Mouse (Mus musculus) kidney, embryonic 14.5 days (tissue): ENCODE results near the gene Lca5l. TPM values are rescaled to one million over a fixed set of nuclear protein-coding genes. Genes with fewer than 3 reads are reported as not detected.

ENCODE experiments used
- ATAC-seq: fragments of 200-750 bp; cut with Nextera tagmentation; 2 replicates; pipeline ENCODE4 v1.8.0; 2017; ENCODE audit warnings: moderate number of reproducible peaks, mild to moderate bottlenecking, moderate TSS enrichment, moderate library complexity; ENCODE audit not compliant: low FRiP score, low TSS enrichment
- H3K27ac ChIP-seq: fragments of 300-500 bp; sonication (generic); 2 replicates; pipeline ENCODE4 v1.5.1; 2014; ENCODE audit warnings: low read depth, mild to moderate bottlenecking, low read length, moderate library complexity, mixed read lengths
- H3K27me3 ChIP-seq: fragments of 300-500 bp; sonication (generic); 2 replicates; pipeline ENCODE4 v1.6.1; 2014; ENCODE audit warnings: mild to moderate bottlenecking, low read length; ENCODE audit not compliant: control insufficient read depth, insufficient read depth
- H3K36me3 ChIP-seq: fragments of 300-500 bp; sonication (generic); 2 replicates; pipeline ENCODE4 v1.6.1; 2014; ENCODE audit warnings: low read length, mixed read lengths; ENCODE audit not compliant: control insufficient read depth, insufficient read depth
- H3K4me1 ChIP-seq: fragments of 300-500 bp; sonication (generic); 2 replicates; pipeline ENCODE4 v1.6.1; 2014; ENCODE audit warnings: low read length, mixed read lengths; ENCODE audit not compliant: control insufficient read depth, insufficient read depth
- H3K4me2 ChIP-seq: fragments of 300-500 bp; sonication (generic); replicated peaks from 2 replicates; pipeline ENCODE4 v1.6.1; 2014; ENCODE audit warnings: low read depth, mild to moderate bottlenecking, low read length
- H3K4me3 ChIP-seq: fragments of 300-500 bp; sonication (generic); 2 replicates; pipeline ENCODE4 v1.5.1; 2014; ENCODE audit warnings: mild to moderate bottlenecking, low read length
- H3K9ac ChIP-seq: fragments of 300-500 bp; sonication (generic); 2 replicates; pipeline ENCODE4 v1.6.1; 2014; ENCODE audit warnings: low read depth, mild to moderate bottlenecking, low read length, moderate library complexity
- H3K9me3 ChIP-seq: fragments of 300-500 bp; sonication (generic); 2 replicates; pipeline ENCODE4 v1.6.1; 2016; ENCODE audit warnings: low read length; ENCODE audit not compliant: control insufficient read depth
- WGBS: fragments of 180-500 bp; shearing (Covaris S2); extraction: QIAGEN DNeasy Blood & Tissue Kit; methylation state at CpG from one replicate; pipeline ENCODE4 v1.1.7; 2014; 5-methylcytosine and 5-hydroxymethylcytosine counted together
- polyA plus RNA-seq: library from polyadenylated mRNA; unstranded; fragments of >200 nt; fragmentation: Nextera tagmentation; extraction: Ambion mirVana; gene quantifications from 2 replicates; pipeline ENCODE4 v1.2.1, GENCODE M21; 2014

Lca5l gene
- polyA plus RNA-seq, 1 experiment from 2014 or later, result 1.5 TPM

- Histone ChIP-seq H3K27ac (no peak overlapping the region), H3K4me1 (no peaks in the 10 kb centered on the region), H3K36me3 (no peaks in the 10 kb centered on the region), H3K4me3 (no peak overlapping the region), H3K9ac (no peak overlapping the region), H3K27me3 (no peaks in the 10 kb centered on the region), H3K4me2 (no peak overlapping the region), H3K9me3 (peaks cover 3% of the 10 kb centered on the region; the same call in 1 of the 2 replicates)
- no peak for ATAC-seq
Measured at GRCm38 (mm10) chr16:96179156-96179555, 12.9 kb downstream of the Lca5l start.

GRCm38 (mm10) chr16:96175399-96175798 is 16.7 kb downstream of the Lca5l start:
- Histone ChIP-seq H3K27ac (no peak overlapping the region), H3K9ac (no peak overlapping the region), H3K4me1 (no peaks in the 10 kb centered on the region), H3K4me2 (no peak overlapping the region), H3K4me3 (no peak overlapping the region), H3K27me3 (no peaks in the 10 kb centered on the region), H3K36me3 (no peaks in the 10 kb centered on the region), H3K9me3 (peaks cover 3% of the 10 kb centered on the region; the same call in 1 of the 2 replicates)
- ATAC-seq, result no peak; the same call in 1 of the 2 replicates
- 42% methylated on average over 2 of the region's 2 CpGs for WGBS

- no peak for ATAC-seq
- Histone ChIP-seq H3K4me3 (no peak overlapping the region), H3K9ac (no peak overlapping the region), H3K27me3 (no peaks in the 10 kb centered on the region), H3K36me3 (no peaks in the 10 kb centered on the region), H3K9me3 (peaks cover under 1% of the 10 kb centered on the region; the same call in 1 of the 2 replicates), H3K27ac (no peak overlapping the region), H3K4me1 (no peaks in the 10 kb centered on the region), H3K4me2 (no peak overlapping the region)
- 67% methylated on average over 8 of the region's 8 CpGs for WGBS
Measured at GRCm38 (mm10) chr16:96173648-96174047, 18.4 kb downstream of the Lca5l start.

- Histone ChIP-seq H3K9me3 (no peaks in the 10 kb centered on the region; the same call in 1 of the 2 replicates), H3K9ac (no peak overlapping the region), H3K4me2 (no peak overlapping the region), H3K36me3 (no peaks in the 10 kb centered on the region), H3K4me3 (no peak overlapping the region), H3K27me3 (no peaks in the 10 kb centered on the region), H3K27ac (no peak overlapping the region), H3K4me1 (no peaks in the 10 kb centered on the region)
- WGBS, result 92% methylated on average over 4 of the region's 4 CpGs
- no peak for ATAC-seq
Measured at GRCm38 (mm10) chr16:96168837-96169236, 23.2 kb downstream of the Lca5l start.

GRCm38 (mm10) chr16:96165723-96166264 is 26.3 kb downstream of the Lca5l start:
- Histone ChIP-seq H3K9ac (no peak overlapping the region), H3K4me3 (no peak overlapping the region), H3K4me2 (no peak overlapping the region), H3K27ac (no peak overlapping the region), H3K27me3 (no peaks in the 10 kb centered on the region), H3K9me3 (no peaks in the 10 kb centered on the region; the same call in 1 of the 2 replicates), H3K4me1 (no peaks in the 10 kb centered on the region), H3K36me3 (no peaks in the 10 kb centered on the region)
- WGBS, result 84% methylated on average over 4 of the region's 4 CpGs
- ATAC-seq, result no peak

GRCm38 (mm10) chr16:96161336-96161735 is 30.7 kb downstream of the Lca5l start:
- Histone ChIP-seq H3K27ac (peak overlapping the region; percentile 30; the same call in 1 of the 2 replicates), H3K4me3 (no peak overlapping the region), H3K27me3 (no peaks in the 10 kb centered on the region), H3K9me3 (no peaks in the 10 kb centered on the region), H3K4me2 (no peak overlapping the region), H3K4me1 (0 out of 2 replicates have a peak, but pooled peaks cover 4% of the 10 kb centered on the region), H3K36me3 (no peaks in the 10 kb centered on the region), H3K9ac (no peak overlapping the region)
- no peak for ATAC-seq
- 80% methylated on average over 4 of the region's 4 CpGs for WGBS

- H3K4me1 ChIP-seq, result 0 out of 2 replicates have a peak, but pooled peaks cover 4% of the 10 kb centered on the region
- no peaks in the 10 kb centered on the region for H3K36me3 ChIP-seq
- H3K4me3 ChIP-seq, result no peak overlapping the region
- no peaks in the 10 kb centered on the region for H3K27me3 ChIP-seq
- no peak overlapping the region for H3K9ac ChIP-seq
- ATAC-seq, result no peak
- no peaks in the 10 kb centered on the region for H3K9me3 ChIP-seq
- H3K4me2 ChIP-seq, result no peak overlapping the region
- H3K27ac ChIP-seq, result no peak overlapping the region; the same call in 1 of the 2 replicates
- WGBS, result 48% methylated on average over 1 of the region's 1 CpGs
Measured at GRCm38 (mm10) chr16:96160927-96161326, 31.1 kb downstream of the Lca5l start.

GRCm38 (mm10) chr16:96159794-96160346 is 32.2 kb downstream of the Lca5l start:
- H3K27me3 ChIP-seq, result no peaks in the 10 kb centered on the region
- ATAC-seq, result peak; percentile 46
- peak overlapping the region; percentile 58; the same call in 1 of the 2 replicates for H3K4me3 ChIP-seq
- peak overlapping the region; percentile 91 for H3K9ac ChIP-seq
- H3K4me1 ChIP-seq, result 0 out of 2 replicates have a peak, but pooled peaks cover 4% of the 10 kb centered on the region
- peak overlapping the region; percentile 99 for H3K4me2 ChIP-seq
- peaks cover 7% of the 10 kb centered on the region; the same call in 1 of the 2 replicates for H3K36me3 ChIP-seq
- H3K27ac ChIP-seq, result no peak overlapping the region
- WGBS, result 79% methylated on average over 20 of the region's 20 CpGs
- H3K9me3 ChIP-seq, result no peaks in the 10 kb centered on the region

- peak overlapping the region; percentile 99 for H3K4me2 ChIP-seq
- ATAC-seq, result peak; percentile 87
- no peaks in the 10 kb centered on the region for H3K27me3 ChIP-seq
- under 1% methylated on average over 67 of the region's 67 CpGs for WGBS
- H3K9ac ChIP-seq, result peak overlapping the region; percentile 91
- H3K9me3 ChIP-seq, result no peaks in the 10 kb centered on the region
- 0 out of 2 replicates have a peak, but pooled peaks cover 4% of the 10 kb centered on the region for H3K4me1 ChIP-seq
- H3K36me3 ChIP-seq, result peaks cover 11% of the 10 kb centered on the region; the same call in 1 of the 2 replicates
- H3K4me3 ChIP-seq, result peak overlapping the region; percentile 58
- peak overlapping the region; percentile 71 for H3K27ac ChIP-seq
Measured at GRCm38 (mm10) chr16:96159091-96159731, 32.9 kb downstream of the Lca5l start.
